Comparison of ENCODE assay signal across 23 mouse cellular contexts in genomic region chr14:27823897-27824296, GRCm38 (mm10).
DNase-seq lines count a peak whose midpoint lies in the region; ATAC-seq and TF ChIP-seq lines count a peak whose summit lies in the region.
"Had no signal": no experiment of that assay in that cellular context is flagged by ENCODE, and none has a peak within 500 bp of the region (broad histone marks: within the 10 kb centered on the region; RNA-seq: fewer than 3 reads in every experiment).

No protein-coding gene starts in this region.

- H3K9ac ChIP-seq in embryonic facial prominence, embryonic 13.5 days, result no peak overlapping the region
- H3K9ac ChIP-seq: forebrain, embryonic 13.5 days; hindbrain, embryonic 12.5 days; limb, embryonic 15.5 days; liver, embryonic 14.5 days; lung, embryonic 14.5 days; neural tube, embryonic 13.5 days had no signal

- H3K27ac ChIP-seq in embryonic facial prominence, embryonic 13.5 days, result 0 out of 2 replicates have a peak overlapping the region, but pooled peaks have one; percentile 23
- H3K27ac ChIP-seq in embryonic facial prominence, embryonic 10.5 days (replicated peaks), result no peak overlapping the region
- H3K27ac ChIP-seq: forebrain, embryonic 13.5 days; hindbrain, embryonic 12.5 days; limb, embryonic 15.5 days; liver, embryonic 14.5 days; neural tube, embryonic 13.5 days had no signal

- no peak for TF ChIP-seq CTCF in C2C12 (IDR thresholded peaks at IDR 0.05; ENCODE audit: control insufficient read depth, insufficient read depth, insufficient read length)

- DNase-seq in embryonic facial prominence, embryonic 10.5 days (ENCODE audit: low spot score), result no peak
- peak; percentile 39 for DNase-seq in adrenal gland, postnatal 10 days
- peak; percentile 30 for DNase-seq in skeletal muscle tissue, adult 2 months (ENCODE audit: low read depth, low spot score)
- no peak for DNase-seq in gastrocnemius, postnatal 4 days (ENCODE audit: low spot score in 2 of 2)
- DNase-seq in kidney, postnatal 4 days, result no peak
- DNase-seq: B cell, adult 2 months; cerebellum, adult 11 months; cerebellum, adult 9-11 months; gastrocnemius, postnatal 36 days; kidney, adult 2 months; kidney, postnatal 10 days; left cerebral cortex, postnatal 4 days; lung, embryonic 14.5 days; lung, postnatal 36 days; midbrain, embryonic 14.5 days had no signal

- H3K4me1 ChIP-seq in embryonic facial prominence, embryonic 13.5 days, result peaks cover 17% of the 10 kb centered on the region
- H3K4me1 ChIP-seq in embryonic facial prominence, embryonic 10.5 days, result no peaks in the 10 kb centered on the region
- H3K4me1 ChIP-seq: hindbrain, embryonic 12.5 days; megakaryocyte, embryonic 14.5 days; neural tube, embryonic 13.5 days had no signal

- 43% methylated on average over 6 of the region's 6 CpGs for WGBS in embryonic facial prominence, embryonic 13.5 days
- 84% methylated on average over 6 of the region's 6 CpGs for WGBS in embryonic facial prominence, embryonic 10.5 days

- no peak overlapping the region for H3ac ChIP-seq in C2C12 (ENCODE audit: control insufficient read depth, insufficient read length, low read depth)

- ATAC-seq in embryonic facial prominence, embryonic 13.5 days (ENCODE audit: insufficient number of reproducible peaks, insufficient read depth, low FRiP score, low TSS enrichment, low read depth), result no peak
- ATAC-seq: forebrain, embryonic 13.5 days had no signal

- H3K9me3 ChIP-seq in embryonic facial prominence, embryonic 13.5 days, result no peaks in the 10 kb centered on the region
- H3K9me3 ChIP-seq in embryonic facial prominence, embryonic 10.5 days, result no peaks in the 10 kb centered on the region
- H3K9me3 ChIP-seq: forebrain, embryonic 13.5 days; hindbrain, embryonic 12.5 days; limb, embryonic 15.5 days; megakaryocyte, embryonic 14.5 days; neural tube, embryonic 13.5 days had no signal

- no peaks in the 10 kb centered on the region for H3K36me3 ChIP-seq in embryonic facial prominence, embryonic 13.5 days
- H3K36me3 ChIP-seq in embryonic facial prominence, embryonic 10.5 days (replicated peaks), result no peaks in the 10 kb centered on the region
- H3K36me3 ChIP-seq in C2C12 (ENCODE audit: control insufficient read depth, insufficient read depth), result no peaks in the 10 kb centered on the region
- H3K36me3 ChIP-seq: hindbrain, embryonic 12.5 days; limb, embryonic 15.5 days; neural tube, embryonic 13.5 days had no signal

- H3K27me3 ChIP-seq in embryonic facial prominence, embryonic 13.5 days, result no peaks in the 10 kb centered on the region
- no peaks in the 10 kb centered on the region for H3K27me3 ChIP-seq in embryonic facial prominence, embryonic 10.5 days (replicated peaks; ENCODE audit: low read depth, poor library complexity, severe bottlenecking)
- H3K27me3 ChIP-seq in C2C12 (ENCODE audit: control insufficient read depth, insufficient read depth, insufficient read length), result no peaks in the 10 kb centered on the region
- H3K27me3 ChIP-seq: forebrain, embryonic 13.5 days; hindbrain, embryonic 12.5 days; limb, embryonic 15.5 days; megakaryocyte, embryonic 14.5 days; neural tube, embryonic 13.5 days had no signal

- no peak overlapping the region for H3K4me3 ChIP-seq in embryonic facial prominence, embryonic 13.5 days
- H3K4me3 ChIP-seq in embryonic facial prominence, embryonic 10.5 days, result no peak overlapping the region
- H3K4me3 ChIP-seq in C2C12 (ENCODE audit: insufficient read depth, poor library complexity, severe bottlenecking), result no peak overlapping the region
- H3K4me3 ChIP-seq: forebrain, embryonic 13.5 days; hindbrain, embryonic 12.5 days; limb, embryonic 15.5 days; megakaryocyte, embryonic 14.5 days; neural tube, embryonic 13.5 days had no signal

- no peak overlapping the region for H3K4me2 ChIP-seq in embryonic facial prominence, embryonic 13.5 days
- H3K4me2 ChIP-seq: forebrain, embryonic 13.5 days; hindbrain, embryonic 12.5 days; limb, embryonic 15.5 days; lung, embryonic 14.5 days; neural tube, embryonic 13.5 days had no signal

- no peaks in the 10 kb centered on the region for H3K79me3 ChIP-seq in C2C12 (ENCODE audit: low read depth)

- H3K79me2 ChIP-seq in C2C12 (ENCODE audit: control insufficient read depth, insufficient read depth), result no peaks in the 10 kb centered on the region

TF ChIP-seq in C2C12, 6 proteins besides CTCF, POLR2A, EP300 and RAD21:
- TF ChIP-seq FOSL1 (IDR thresholded peaks at IDR 0.05; ENCODE audit: insufficient read depth, low read length, poor library complexity, severe bottlenecking), result peak; percentile 63
- TF ChIP-seq MYOD1 (IDR thresholded peaks at IDR 0.05; ENCODE audit: control insufficient read depth, insufficient read length, low read depth), result no peak
- peak; percentile 79 for TF ChIP-seq CEBPB (IDR thresholded peaks at IDR 0.05; ENCODE audit: low read depth)
- TF ChIP-seq MAX (IDR thresholded peaks at IDR 0.05), result no peak
- no peak for TF ChIP-seq USF1 (IDR thresholded peaks at IDR 0.05; ENCODE audit: low read depth)
- TF ChIP-seq MYOG (IDR thresholded peaks at IDR 0.05; ENCODE audit: control insufficient read depth, extremely low read depth, insufficient read length), result no peak

Comparison
In these comparisons a context has a peak if more than half of its experiments do, and no peak if none do; other contexts are left out.
1. DNase-seq: peak in adrenal gland, postnatal 10 days (single experiment) and skeletal muscle tissue, adult 2 months (single experiment); none in embryonic facial prominence, embryonic 10.5 days (single experiment), gastrocnemius, postnatal 4 days (0 of 2) and kidney, postnatal 4 days (0 of 2).